Mouse (Mus musculus) ovary, postnatal 36 days (tissue): ENCODE data around the gene Plekho2.
A peak's percentile ranks its signal among the peaks of the same experiment; 100 is the strongest.

Experiments used
- DNase-seq: peaks from one replicate; pipeline ENCODE4 v3.0.0; 2022; ENCODE audit warnings: low spot score, mixed read lengths

Plekho2 gene

GRCm38 (mm10) chr9:65579781-65580371, at the start of gene Plekho2:
Plekho2 (minus strand) TSS chr9:65580040.
- peak; percentile 92 for DNase-seq

GRCm38 (mm10) chr9:65629025-65629766, 49.4 kb upstream of the Plekho2 start, which contains the start of gene Rbpms2:
Rbpms2 (plus strand) TSS chr9:65629648.
- peak; percentile 38 for DNase-seq

GRCm38 (mm10) chr9:65624266-65624665, 44.4 kb upstream of the Plekho2 start:
- no peak for DNase-seq

GRCm38 (mm10) chr9:65622826-65623225, 43.0 kb upstream of the Plekho2 start:
- no peak for DNase-seq

- DNase-seq = no peak
Observed at GRCm38 (mm10) chr9:65621666-65622065, 41.8 kb upstream of the Plekho2 start.

- DNase-seq = no peak
Observed at GRCm38 (mm10) chr9:65621196-65621595, 41.4 kb upstream of the Plekho2 start.

GRCm38 (mm10) chr9:65619311-65619710, 39.5 kb upstream of the Plekho2 start:
- no peak for DNase-seq

GRCm38 (mm10) chr9:65613098-65613497, 33.3 kb upstream of the Plekho2 start:
- DNase-seq = no peak

GRCm38 (mm10) chr9:65611969-65612486, 32.2 kb upstream of the Plekho2 start:
- no peak for DNase-seq

GRCm38 (mm10) chr9:65607120-65607519, 27.3 kb upstream of the Plekho2 start:
- DNase-seq = no peak

- peak; percentile 37 for DNase-seq
Observed at GRCm38 (mm10) chr9:65606321-65607109, 26.7 kb upstream of the Plekho2 start.

- peak; percentile 67 for DNase-seq
Observed at GRCm38 (mm10) chr9:65605471-65606136, 25.8 kb upstream of the Plekho2 start.

- no peak for DNase-seq
Observed at GRCm38 (mm10) chr9:65603401-65604102, 23.7 kb upstream of the Plekho2 start.

- DNase-seq = no peak
Observed at GRCm38 (mm10) chr9:65600951-65601350, 21.1 kb upstream of the Plekho2 start.

- DNase-seq = peak; percentile 52
Observed at GRCm38 (mm10) chr9:65598765-65599249, 19.0 kb upstream of the Plekho2 start.

GRCm38 (mm10) chr9:65593596-65593995, 13.8 kb upstream of the Plekho2 start:
- no peak for DNase-seq

GRCm38 (mm10) chr9:65592721-65593120, 12.9 kb upstream of the Plekho2 start:
- DNase-seq = no peak

- no peak for DNase-seq
Observed at GRCm38 (mm10) chr9:65589091-65589490, 9.3 kb upstream of the Plekho2 start.

GRCm38 (mm10) chr9:65587573-65588358, 7.9 kb upstream of the Plekho2 start:
- peak; percentile 41 for DNase-seq

- no peak for DNase-seq
Observed at GRCm38 (mm10) chr9:65587270-65587572, 7.4 kb upstream of the Plekho2 start.
